Mouse (Mus musculus): ENCODE data around the gene Klk13.

- TF ChIP-seq CTCF (IDR thresholded peaks at IDR 0.05; ENCODE audit: borderline replicate concordance, control insufficient read depth, extremely low read depth, insufficient read depth, low read length, poor library complexity): no peak
- no peak for TF ChIP-seq POLR2A (IDR thresholded peaks at IDR 0.05; ENCODE audit: control insufficient read depth, extremely low read depth, insufficient read depth, low read length, poor library complexity)
Observed at GRCm38 (mm10) chr7:43713741-43714351, 1.5 kb downstream of the Klk13 start.
